Mouse (Mus musculus) heart, postnatal 0 days (tissue): ENCODE measurements around the gene Olfr639. TPM values are rescaled to one million over a fixed set of nuclear protein-coding genes. Genes with fewer than 3 reads are reported as not detected.

ENCODE experiments used
- ATAC-seq: fragments of 200-750 bp; cut with Nextera tagmentation; 2 replicates; pipeline ENCODE4 v1.8.0; 2017; ENCODE audit warnings: low read depth, moderate number of reproducible peaks, moderate library complexity; ENCODE audit not compliant: insufficient read depth
- DNase-seq: peaks from one replicate; pipeline ENCODE4 v3.0.0-alpha.2; 2016; ENCODE audit warnings: low spot score
- H3K27ac ChIP-seq: fragments of 300-500 bp; sonication (generic); 2 replicates; pipeline ENCODE4 v1.5.1; 2014; ENCODE audit warnings: low read depth, mild to moderate bottlenecking
- H3K27me3 ChIP-seq: fragments of 300-500 bp; sonication (generic); 2 replicates; pipeline ENCODE4 v1.6.1; 2014; ENCODE audit warnings: low read length, mixed read lengths; ENCODE audit not compliant: control insufficient read depth, insufficient read depth
- H3K36me3 ChIP-seq: fragments of 300-500 bp; sonication (generic); replicated peaks from 2 replicates; pipeline ENCODE4 v1.6.1; 2014; ENCODE audit warnings: low read length, mixed read lengths; ENCODE audit not compliant: control insufficient read depth, insufficient read depth
- H3K4me1 ChIP-seq: fragments of 300-500 bp; sonication (generic); 2 replicates; pipeline ENCODE4 v1.6.1; 2014; ENCODE audit warnings: antibody characterized with exemption; ENCODE audit not compliant: control insufficient read depth, insufficient read depth
- H3K4me2 ChIP-seq: fragments of 300-500 bp; sonication (generic); 2 replicates; pipeline ENCODE4 v1.6.1; 2014; ENCODE audit warnings: low read depth, mild to moderate bottlenecking, low read length, moderate library complexity
- H3K4me3 ChIP-seq: fragments of 300-500 bp; sonication (generic); 2 replicates; pipeline ENCODE4 v1.5.1; 2014; ENCODE audit warnings: low read depth, low read length
- H3K9ac ChIP-seq: fragments of 300-500 bp; sonication (generic); replicated peaks from 2 replicates; pipeline ENCODE4 v1.6.1; 2014; ENCODE audit warnings: low read depth, low read length, mixed read lengths
- H3K9me3 ChIP-seq: fragments of 300-500 bp; sonication (generic); replicated peaks from 2 replicates; pipeline ENCODE4 v1.6.1; 2016; ENCODE audit warnings: low read length; ENCODE audit not compliant: control insufficient read depth
- CTCF ChIP-seq: IDR thresholded peaks from 2 replicates; pipeline ENCODE4 v1.5.1; 2016; ENCODE audit warnings: antibody characterized with exemption, control low read depth, low read depth
- EP300 ChIP-seq: IDR thresholded peaks from 2 replicates; pipeline ENCODE4 v1.6.1; 2016; ENCODE audit warnings: antibody characterized with exemption, low read depth
- WGBS: fragments of 180-500 bp; shearing (Covaris S2); extraction: QIAGEN DNeasy Blood & Tissue Kit; methylation state at CpG from one replicate; pipeline ENCODE4 v1.1.7; 2014; 5-methylcytosine and 5-hydroxymethylcytosine counted together
- polyA plus RNA-seq: library from polyadenylated mRNA; unstranded; fragments of >200 nt; fragmentation: Nextera tagmentation; extraction: Ambion mirVana; gene quantifications from 2 replicates; pipeline ENCODE4 v1.2.1, GENCODE M21; 2015
- total RNA-seq: library from RNA; depleted of rRNA; stranded (reverse); fragments of >200 nt; gene quantifications from 2 replicates; pipeline ENCODE4 v1.2.3, GENCODE M21; 2014; ENCODE audit warnings: low replicate concordance

Gene Olfr639
- total and polyA plus RNA-seq, 2 experiments from 2014 or later: not detected

DNA sequence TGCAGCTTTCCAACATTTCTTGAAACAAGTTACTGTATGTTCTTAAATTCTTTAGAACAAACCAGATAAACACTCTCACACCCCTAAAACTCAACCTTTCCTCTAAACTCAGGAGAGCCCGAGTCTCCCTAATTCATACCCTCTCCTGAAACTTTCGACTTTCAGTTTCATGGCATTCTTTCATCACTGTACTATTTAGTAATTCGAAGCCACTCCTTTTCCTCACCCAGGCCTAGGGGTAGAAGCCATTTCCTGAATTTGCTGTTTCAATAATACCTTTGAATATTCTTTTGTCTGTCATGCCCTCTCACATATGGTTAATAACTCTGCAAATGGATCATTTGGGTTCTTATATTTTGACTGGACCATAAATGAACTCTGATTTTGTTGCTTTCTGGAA lies 9.9 kb upstream of the Olfr639 start:
- H3K9me3 ChIP-seq: no peaks in the 10 kb centered on the region
- no peaks in the 10 kb centered on the region for H3K27me3 ChIP-seq
- TF ChIP-seq EP300: no peak
- TF ChIP-seq CTCF: no peak
- H3K36me3 ChIP-seq: no peaks in the 10 kb centered on the region
- H3K4me3 ChIP-seq: no peak overlapping the region
- H3K4me1 ChIP-seq: no peaks in the 10 kb centered on the region
- WGBS: 51% methylated on average over 3 of the region's 3 CpGs
- no peak overlapping the region for H3K27ac ChIP-seq
- no peak for ATAC-seq
- no peak overlapping the region for H3K4me2 ChIP-seq
- no peak overlapping the region for H3K9ac ChIP-seq
- no peak for DNase-seq

DNA sequence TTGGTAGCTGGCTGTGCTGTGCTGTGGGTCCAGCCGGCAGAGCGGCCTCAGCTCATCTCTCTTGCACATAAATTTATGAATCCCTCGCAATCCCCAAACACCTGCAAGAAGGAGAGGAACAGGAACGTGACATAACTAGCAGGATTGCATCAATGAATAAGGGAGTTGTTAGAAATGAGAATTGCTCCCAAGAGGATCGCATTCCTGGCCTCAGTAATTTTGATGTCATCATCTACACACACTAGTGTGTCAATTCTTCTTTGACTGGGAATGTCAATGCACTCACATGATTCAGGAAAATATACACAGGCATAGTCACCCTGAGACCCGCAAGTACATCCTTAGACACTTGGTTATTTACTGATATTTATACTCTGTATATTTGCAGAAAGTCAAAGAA lies 8.4 kb upstream of the Olfr639 start, which contains the start of gene Olfr640:
Gene Olfr640, minus strand, starts transcription at position 101 of the 400 bp plus-strand sequence.
- no peak within 1 kb of the TSS for H3K4me2 ChIP-seq
- no peak within 1 kb of the TSS for H3K9ac ChIP-seq
- no peaks in the 10 kb centered on the region for H3K4me1 ChIP-seq
- WGBS: 68% methylated on average over 6 of the region's 6 CpGs
- ATAC-seq (no peak), DNase-seq (no peak)
- H3K27me3 ChIP-seq: no peaks in the 10 kb centered on the region
- no peak within 1 kb of the TSS for H3K4me3 ChIP-seq
- no peaks in the 10 kb centered on the region for H3K36me3 ChIP-seq
- no peaks in the 10 kb centered on the region for H3K9me3 ChIP-seq
- TF ChIP-seq EP300 (no peak), CTCF (no peak)
- H3K27ac ChIP-seq: no peak within 1 kb of the TSS

DNA sequence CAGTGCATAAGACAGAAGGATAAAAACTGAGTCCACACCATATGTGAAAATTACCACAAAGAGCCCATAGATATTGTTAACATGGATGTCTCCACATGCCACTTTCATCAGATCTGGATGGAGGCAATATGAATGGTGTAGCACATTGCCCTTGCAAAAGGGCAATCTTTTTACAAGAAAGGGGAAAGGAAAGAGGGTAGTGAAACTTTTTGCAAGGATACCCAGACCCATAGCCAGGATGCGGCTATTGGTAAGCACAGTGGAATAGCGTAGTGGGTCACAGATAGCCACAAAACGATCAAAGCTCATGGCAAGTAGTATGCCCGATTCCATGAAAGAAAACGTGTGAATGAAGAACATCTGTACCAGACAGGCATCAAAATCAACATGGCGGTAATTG lies 4.5 kb upstream of the Olfr639 start:
- Histone ChIP-seq H3K4me3 (no peak overlapping the region), H3K9me3 (no peaks in the 10 kb centered on the region), H3K27ac (no peak overlapping the region), H3K36me3 (no peaks in the 10 kb centered on the region), H3K27me3 (no peaks in the 10 kb centered on the region), H3K9ac (no peak overlapping the region), H3K4me2 (no peak overlapping the region), H3K4me1 (no peaks in the 10 kb centered on the region)
- no peak for DNase-seq
- WGBS: 82% methylated on average over 6 of the region's 6 CpGs
- no peak for ATAC-seq
- TF ChIP-seq EP300: no peak
- no peak for TF ChIP-seq CTCF

DNA sequence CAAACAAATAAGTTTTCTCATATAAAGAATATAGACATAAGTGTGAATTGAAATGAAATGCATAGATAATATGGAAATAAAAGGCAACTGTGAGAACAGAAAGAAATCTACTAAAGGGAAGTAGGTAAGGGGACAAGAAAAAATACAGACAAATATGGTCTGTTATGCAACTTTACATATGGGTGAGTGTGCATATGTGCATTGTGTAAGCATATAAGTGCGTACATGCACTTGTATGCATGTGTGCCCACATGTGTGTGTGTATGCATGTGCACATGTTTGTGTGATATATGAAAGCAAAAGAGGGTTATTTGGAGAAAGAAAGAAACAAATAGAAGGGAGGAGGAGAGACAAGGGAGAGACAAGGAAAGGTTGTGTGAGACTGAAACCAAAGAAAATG lies 1.9 kb upstream of the Olfr639 start:
- H3K36me3 ChIP-seq: no peaks in the 10 kb centered on the region
- H3K9ac ChIP-seq: no peak overlapping the region
- 69% methylated on average over 1 of the region's 1 CpGs for WGBS
- H3K9me3 ChIP-seq: no peaks in the 10 kb centered on the region
- H3K4me1 ChIP-seq: no peaks in the 10 kb centered on the region
- no peak overlapping the region for H3K4me2 ChIP-seq
- TF ChIP-seq EP300 (no peak), CTCF (no peak)
- ATAC-seq: no peak
- DNase-seq: no peak
- H3K4me3 ChIP-seq: no peak overlapping the region
- H3K27ac ChIP-seq: no peak overlapping the region
- no peaks in the 10 kb centered on the region for H3K27me3 ChIP-seq

GRCm38 (mm10) chr7:103999124-103999523 lies 18.0 kb downstream of the Olfr639 start:
- H3K27me3 ChIP-seq: no peaks in the 10 kb centered on the region
- H3K36me3 ChIP-seq: no peaks in the 10 kb centered on the region
- H3K4me3 ChIP-seq: no peak overlapping the region
- DNase-seq: no peak
- H3K9me3 ChIP-seq: no peaks in the 10 kb centered on the region
- no peaks in the 10 kb centered on the region for H3K4me1 ChIP-seq
- H3K27ac ChIP-seq: no peak overlapping the region
- H3K9ac ChIP-seq: no peak overlapping the region
- no peak for TF ChIP-seq CTCF
- TF ChIP-seq EP300: no peak
- no peak overlapping the region for H3K4me2 ChIP-seq
- ATAC-seq: no peak

DNA sequence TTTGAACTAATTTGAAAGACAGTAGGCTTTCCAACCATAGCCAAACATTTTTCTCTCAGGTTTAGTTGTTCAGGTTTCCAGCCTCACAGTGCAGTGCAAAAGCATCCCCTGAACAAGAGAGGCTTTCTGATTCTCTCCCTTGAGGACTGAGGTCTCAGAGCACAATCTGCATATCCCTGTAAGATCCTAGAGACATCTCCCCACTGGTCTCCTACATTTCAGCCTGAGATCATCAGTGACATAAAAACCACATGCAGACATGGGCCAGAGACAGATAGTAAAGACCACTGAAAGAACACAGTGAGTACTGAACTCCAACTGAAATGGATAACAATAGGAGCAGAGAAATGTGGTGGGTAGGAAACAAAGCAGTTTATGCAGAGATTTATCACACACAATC lies 18.7 kb downstream of the Olfr639 start, which contains the start of gene Olfr638:
Gene Olfr638, plus strand, starts transcription at position 301 of the 400 bp plus-strand sequence.
- Histone ChIP-seq H3K4me2 (no peak within 1 kb of the TSS), H3K36me3 (no peaks in the 10 kb centered on the region), H3K27ac (no peak within 1 kb of the TSS), H3K4me1 (no peaks in the 10 kb centered on the region), H3K27me3 (no peaks in the 10 kb centered on the region), H3K9me3 (no peaks in the 10 kb centered on the region), H3K9ac (no peak within 1 kb of the TSS), H3K4me3 (no peak within 1 kb of the TSS)
- TF ChIP-seq CTCF: no peak
- TF ChIP-seq EP300: no peak
- ATAC-seq (no peak), DNase-seq (no peak)
